Mouse (Mus musculus) c-Kit-positive CD71-positive TER-119-negative erythroid progenitor cells, embryonic 14.5 days (primary cell): ENCODE measurements at regions not wholly inside any gene's neighbourhood (a gene's known extent, or its start where the extent isn't known, plus 50 kb on each side); places are given as distances from the start of the nearest gene placed in this dataset.

ENCODE experiments used
- DNase-seq: peaks from one replicate; pipeline ENCODE4 v3.0.0-alpha.2; 2013; ENCODE audit warnings: low read depth

DNA sequence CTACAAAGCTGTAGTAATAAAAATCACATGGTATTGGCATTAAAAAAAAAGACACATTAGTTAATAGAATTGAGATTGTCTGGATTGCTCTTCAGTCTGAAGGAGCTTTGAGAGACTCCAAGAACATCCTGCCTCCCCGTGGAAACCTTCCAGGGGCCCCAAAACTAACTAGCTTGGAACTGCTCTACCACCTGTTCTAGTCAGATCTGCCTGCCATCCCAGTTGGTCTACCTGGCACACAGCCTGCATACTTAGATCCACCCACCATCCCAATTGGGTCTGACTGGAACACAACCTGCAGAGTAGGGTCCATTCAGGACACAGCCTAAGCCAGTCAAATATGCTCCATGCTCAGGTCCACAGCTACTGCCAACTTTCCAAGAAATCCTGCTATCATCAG lies 503.6 kb downstream of the Rapgef2 start:
- no peak for DNase-seq

DNA sequence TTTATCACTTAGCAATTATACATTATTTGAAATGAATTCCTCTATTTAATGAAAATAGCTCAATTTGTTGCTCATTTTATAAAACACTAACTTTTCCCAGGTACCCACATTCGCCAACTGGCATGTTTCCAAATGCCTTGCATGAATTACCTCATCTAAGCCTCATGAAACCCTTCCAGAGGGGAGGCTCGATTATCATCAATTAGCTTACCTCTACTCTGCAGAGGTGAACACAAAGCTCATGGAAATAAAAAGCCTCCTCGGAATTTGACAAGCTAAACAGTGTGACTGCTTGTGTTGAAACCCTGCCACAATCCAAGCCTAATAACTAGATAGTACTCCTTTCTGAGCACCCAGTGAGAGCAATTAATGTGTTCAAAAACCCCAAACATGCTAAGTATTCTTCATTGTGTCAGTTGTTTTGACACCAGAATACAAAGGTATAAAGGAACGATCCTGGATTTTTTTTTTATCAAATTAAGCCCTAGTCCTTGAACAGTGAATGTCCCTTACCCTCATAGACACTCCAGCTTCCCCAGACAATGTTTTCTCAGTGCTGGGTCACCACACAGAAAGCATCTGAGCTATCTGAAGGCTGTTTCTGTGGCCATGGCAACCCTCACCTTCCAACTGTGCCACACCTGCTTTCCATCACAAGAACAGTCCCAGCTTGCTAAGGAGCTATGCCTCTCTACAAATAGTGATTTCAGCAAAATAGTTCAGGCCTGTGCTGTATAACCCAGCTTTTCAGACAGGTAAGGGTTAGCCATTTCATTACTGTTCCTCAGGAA lies 530.4 kb downstream of the Rapgef2 start:
- no peak for DNase-seq

DNA sequence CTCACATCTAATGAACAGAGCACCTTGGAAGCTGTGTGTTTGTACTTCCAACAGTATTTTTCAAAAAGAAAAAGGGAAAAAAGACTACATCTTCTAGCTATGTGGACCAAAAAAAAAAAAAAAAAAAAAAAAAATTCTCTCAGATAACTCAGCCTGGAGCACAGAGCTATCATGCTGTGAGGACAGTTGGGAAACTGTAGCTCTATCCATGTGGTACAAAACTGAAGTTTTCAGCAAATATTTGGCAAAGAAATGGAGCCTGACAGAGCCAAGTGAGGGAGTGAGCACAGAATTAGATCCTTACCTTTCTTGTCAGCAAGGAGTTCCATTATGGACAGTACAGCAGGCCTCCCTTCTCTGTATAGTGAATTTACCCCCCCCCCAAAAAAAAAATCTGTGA lies 550.2 kb downstream of the Rapgef2 start:
- DNase-seq = no peak

DNA sequence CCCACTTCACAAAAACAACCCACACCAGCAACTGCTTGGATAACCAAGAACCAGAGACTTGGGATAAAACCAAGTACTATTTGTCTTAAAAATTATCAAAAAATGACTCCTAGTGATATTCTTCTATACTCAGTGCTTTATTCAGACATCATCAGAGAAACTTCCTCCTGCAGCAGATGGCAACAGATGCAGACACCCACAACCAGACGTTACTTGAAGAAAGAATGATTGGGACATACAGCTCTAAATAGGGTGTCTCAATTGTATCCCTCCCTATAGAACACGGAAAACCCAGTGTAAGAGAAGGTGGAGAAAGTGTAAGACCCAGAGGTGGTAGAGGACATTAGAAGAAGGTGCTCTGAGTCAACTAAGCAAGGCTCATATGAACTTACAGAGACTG lies 569.6 kb downstream of the Rapgef2 start:
- DNase-seq = no peak

- no peak for DNase-seq
Measured at GRCm38 (mm10) chr3:78707687-78708086, 578.6 kb downstream of the Rapgef2 start.

- DNase-seq = no peak
Measured at GRCm38 (mm10) chr3:78698936-78699335, 587.4 kb downstream of the Rapgef2 start.

DNA sequence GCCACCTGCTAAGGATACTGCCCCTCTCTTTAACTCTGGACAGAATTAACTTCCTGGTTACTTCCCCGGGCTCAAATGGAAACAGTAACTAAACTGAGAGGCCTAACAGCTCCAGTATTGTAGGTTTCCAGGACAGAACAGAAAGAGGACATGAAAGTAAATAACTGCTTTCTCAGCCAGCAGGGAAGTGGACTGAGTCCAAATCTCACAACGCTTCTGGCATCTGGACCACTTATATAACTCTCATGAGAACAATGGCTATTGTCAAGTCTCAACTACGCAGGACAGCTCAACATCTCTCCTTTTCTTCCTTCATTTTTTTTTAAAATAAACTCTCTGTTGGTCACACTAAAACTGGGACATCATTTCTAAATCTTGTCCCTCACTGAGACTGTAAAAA lies 594.8 kb downstream of the Rapgef2 start:
- no peak for DNase-seq

DNA sequence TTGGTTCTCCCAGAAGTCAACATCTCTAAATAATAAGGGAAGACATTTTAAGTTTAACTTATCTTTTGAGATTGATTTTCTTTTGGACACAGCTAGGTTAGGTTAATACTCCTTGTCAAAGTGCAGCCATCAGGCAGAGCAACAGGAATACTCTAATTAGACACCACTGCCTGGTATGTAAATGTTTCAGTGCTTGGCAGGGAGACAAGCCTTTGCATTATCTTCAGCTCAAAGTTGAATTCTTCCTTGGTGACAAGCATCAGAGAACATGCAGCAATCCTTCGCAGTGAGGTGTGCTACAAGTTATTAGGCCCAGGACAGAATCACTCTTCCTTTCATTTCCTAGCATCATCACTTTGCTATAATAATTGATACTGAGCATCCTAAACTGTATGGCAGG lies 608.7 kb downstream of the Rapgef2 start:
- no peak for DNase-seq

- DNase-seq = no peak
Measured at GRCm38 (mm10) chr3:78676806-78677205, 609.5 kb downstream of the Rapgef2 start.

- DNase-seq = no peak
Measured at GRCm38 (mm10) chr3:78674529-78675187, 611.7 kb downstream of the Rapgef2 start.

GRCm38 (mm10) chr3:78668050-78668449 lies 618.3 kb downstream of the Rapgef2 start:
- no peak for DNase-seq

DNA sequence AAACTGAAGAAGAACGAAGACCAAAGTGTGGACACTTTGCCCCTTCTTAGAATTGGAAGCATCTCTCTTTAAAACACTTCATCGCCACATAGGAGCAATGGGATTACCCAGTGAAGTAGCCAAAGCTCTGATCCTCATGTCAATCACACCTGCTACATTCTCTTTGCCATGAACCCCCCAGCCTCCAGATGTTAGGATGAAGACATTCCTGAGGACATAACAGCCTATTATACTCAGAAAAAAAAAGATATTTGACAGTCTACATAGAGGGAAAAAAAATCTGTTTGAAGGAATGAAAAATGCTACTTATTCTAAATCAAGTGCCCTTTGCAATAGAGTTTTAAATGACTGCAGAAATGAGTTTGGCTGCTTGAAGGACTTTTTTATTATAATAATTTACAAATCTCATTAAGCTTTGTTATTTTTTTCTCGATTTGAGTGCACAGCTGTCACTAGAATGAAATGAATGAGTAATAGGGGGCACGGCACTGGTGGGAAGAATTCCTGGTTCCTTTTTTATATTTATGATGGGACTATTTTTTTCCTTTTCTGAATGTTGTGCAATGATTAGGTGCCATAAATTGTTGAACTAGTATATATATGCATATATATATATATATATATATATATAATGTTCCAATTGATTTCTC lies 618.8 kb downstream of the Rapgef2 start:
- DNase-seq = no peak

DNA sequence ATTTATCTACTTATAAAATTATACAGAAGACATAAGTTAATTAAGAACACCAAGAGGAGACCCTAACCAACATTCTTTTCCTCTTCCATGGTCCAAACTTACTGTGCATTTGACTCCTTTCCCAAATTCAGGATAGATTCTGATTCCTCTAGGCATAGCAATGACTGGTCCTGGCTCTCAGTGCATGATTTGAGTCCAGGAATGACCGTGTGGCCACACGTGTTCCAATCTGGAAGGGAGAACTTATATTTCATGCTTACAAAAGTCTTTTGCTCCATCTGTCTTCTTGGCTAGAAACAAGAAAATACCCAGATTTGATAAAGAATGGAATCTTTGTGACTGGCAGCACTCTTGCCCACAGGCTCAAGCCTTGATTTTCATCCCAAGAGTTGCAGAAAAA lies 638.2 kb downstream of the Rapgef2 start:
- DNase-seq = no peak

- DNase-seq = no peak
Measured at GRCm38 (mm10) chr3:78635386-78635785, 650.9 kb downstream of the Rapgef2 start.

GRCm38 (mm10) chr3:78618900-78619299 lies 667.4 kb downstream of the Rapgef2 start:
- no peak for DNase-seq

- no peak for DNase-seq
Measured at GRCm38 (mm10) chr3:78594718-78595236, 691.5 kb downstream of the Rapgef2 start.

DNA sequence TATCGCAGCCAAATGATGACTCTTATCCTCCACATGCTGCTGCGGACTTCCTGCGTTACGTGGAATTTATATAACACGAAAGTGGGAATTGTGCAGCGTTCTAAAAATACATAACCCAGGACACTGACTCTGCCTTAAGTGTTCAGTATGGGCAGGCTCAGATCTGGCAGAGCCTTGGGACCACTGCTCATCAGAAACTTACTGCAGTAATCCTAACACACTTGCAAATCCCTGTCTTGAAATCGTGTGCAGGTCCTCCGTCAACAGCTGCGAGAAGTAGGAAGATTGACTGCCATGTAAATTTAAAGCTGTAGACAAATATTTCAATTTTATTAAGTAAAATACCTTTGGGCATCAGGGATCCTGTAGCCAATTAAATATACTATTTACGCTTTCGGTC lies 692.0 kb downstream of the Rapgef2 start:
- no peak for DNase-seq

- DNase-seq = no peak
Measured at GRCm38 (mm10) chr3:78586639-78587038, 699.7 kb downstream of the Rapgef2 start.

GRCm38 (mm10) chr3:78581868-78582267 lies 704.4 kb downstream of the Rapgef2 start:
- no peak for DNase-seq

DNA sequence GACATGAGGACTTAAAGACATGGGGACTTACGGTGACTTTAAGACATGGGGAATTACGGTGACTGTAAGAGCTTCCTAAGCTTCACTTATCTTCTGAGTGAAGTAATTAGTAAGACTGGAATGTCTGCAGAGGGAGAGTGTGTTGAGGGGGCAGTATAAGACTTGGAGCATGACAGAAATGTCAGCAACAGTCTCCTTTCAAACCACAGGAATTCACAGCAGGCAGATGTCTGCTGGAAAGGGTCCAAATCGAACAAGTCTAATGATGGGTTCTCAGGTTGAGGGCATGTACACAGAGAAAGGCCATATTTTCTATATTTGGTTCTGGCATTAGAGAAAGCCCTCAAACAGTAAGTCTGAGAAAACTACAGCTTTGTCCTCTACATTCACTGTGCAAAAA lies 705.2 kb downstream of the Rapgef2 start:
- no peak for DNase-seq

DNA sequence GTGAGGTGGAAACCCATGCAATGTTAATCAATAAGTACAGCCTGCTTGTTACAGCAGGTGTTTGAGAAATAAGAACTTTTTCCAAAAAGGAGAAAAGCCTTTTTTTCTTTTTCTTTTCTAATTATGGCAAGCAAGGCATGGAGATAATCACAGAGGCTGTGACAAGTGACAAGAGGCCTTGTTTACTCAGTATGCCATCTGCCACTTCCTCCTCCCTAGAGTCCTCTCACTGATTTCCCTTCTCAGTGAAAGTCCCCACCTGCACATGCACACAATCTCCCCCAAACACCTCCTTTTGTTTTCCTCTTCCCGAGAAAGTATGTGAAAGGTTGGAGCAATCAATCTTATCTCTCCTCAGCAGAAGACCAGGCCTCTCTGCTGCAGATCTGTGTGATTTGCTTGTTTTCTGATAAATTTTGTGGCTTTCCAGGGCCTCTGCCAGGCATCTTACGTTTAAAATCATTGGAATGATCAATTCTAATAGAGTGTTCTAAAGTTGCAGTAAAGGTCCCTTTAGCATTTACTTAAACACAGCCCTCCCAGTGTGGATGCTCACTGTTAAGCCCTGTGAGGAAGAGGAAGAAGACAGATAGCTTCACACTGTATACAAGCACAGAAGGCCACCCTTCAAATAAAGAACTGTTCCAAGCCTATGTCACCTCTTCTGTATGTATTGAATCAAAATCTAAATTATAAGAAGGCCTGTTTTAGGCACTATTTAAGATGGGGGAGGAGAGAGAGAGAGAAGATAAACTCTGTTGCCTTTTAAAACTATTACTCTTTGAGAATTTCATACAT lies 710.5 kb downstream of the Rapgef2 start:
- no peak for DNase-seq

GRCm38 (mm10) chr3:78574807-78575206 lies 711.5 kb downstream of the Rapgef2 start:
- DNase-seq = no peak
